Mouse (Mus musculus) olfactory bulb, adult 2 months (tissue): ENCODE results near the gene Serpine3.

ENCODE experiments used
- CTCF ChIP-seq: fragments of 200-500 bp; IDR thresholded peaks from 2 replicates; pipeline ENCODE4 v1.5.1; 2012; ENCODE audit warnings: low read depth, mild to moderate bottlenecking, low read length, moderate library complexity; ENCODE audit not compliant: insufficient read depth
- POLR2A ChIP-seq: fragments of 200-500 bp; IDR thresholded peaks from 2 replicates; pipeline ENCODE4 v1.6.1; 2012; ENCODE audit warnings: mild to moderate bottlenecking, low read depth, low read length, moderate library complexity; ENCODE audit not compliant: insufficient read depth

GRCm38 (mm10) chr14:62657469-62657868, 6.0 kb upstream of the Serpine3 start:
- no peak for TF ChIP-seq CTCF
- TF ChIP-seq POLR2A = no peak
